Mouse (Mus musculus): ENCODE data around the gene Pex16. TPM values are rescaled to one million over a fixed set of nuclear protein-coding genes. Genes with fewer than 3 reads are reported as not detected.

Gene Pex16
- polyA plus RNA-seq (2014; fragmentation: Illumina TruSeq; extraction: RNeasy Lipid Tissue Mini Kit (QIAGEN cat#74804); ENCODE audit: low read depth, low replicate concordance), result not detected

DNA sequence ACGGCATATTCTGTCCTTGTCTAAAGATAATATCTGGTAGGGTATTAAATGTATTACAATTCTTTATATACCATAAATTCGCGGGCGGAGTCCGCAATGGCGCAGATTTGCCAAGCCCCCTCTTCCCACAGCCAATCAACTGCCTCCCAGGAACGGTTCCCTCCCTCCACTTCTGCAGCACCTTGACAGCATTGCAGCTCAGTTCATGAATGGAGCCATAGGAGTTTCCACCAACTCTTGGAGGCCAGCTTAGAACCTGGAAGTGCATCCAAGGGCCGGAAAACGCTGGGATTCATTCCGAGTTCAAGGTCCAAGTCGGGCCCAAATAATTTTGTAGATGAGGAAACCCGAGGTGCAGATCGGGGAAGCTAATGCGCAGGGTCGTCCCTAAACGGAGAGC, at the start of gene Pex16, which contains the start of gene Large2:
Gene Pex16, plus strand, starts transcription at position 163 of the 400 bp plus-strand sequence.
Gene Large2, minus strand, starts transcription at position 356 of the 400 bp plus-strand sequence.

DNA sequence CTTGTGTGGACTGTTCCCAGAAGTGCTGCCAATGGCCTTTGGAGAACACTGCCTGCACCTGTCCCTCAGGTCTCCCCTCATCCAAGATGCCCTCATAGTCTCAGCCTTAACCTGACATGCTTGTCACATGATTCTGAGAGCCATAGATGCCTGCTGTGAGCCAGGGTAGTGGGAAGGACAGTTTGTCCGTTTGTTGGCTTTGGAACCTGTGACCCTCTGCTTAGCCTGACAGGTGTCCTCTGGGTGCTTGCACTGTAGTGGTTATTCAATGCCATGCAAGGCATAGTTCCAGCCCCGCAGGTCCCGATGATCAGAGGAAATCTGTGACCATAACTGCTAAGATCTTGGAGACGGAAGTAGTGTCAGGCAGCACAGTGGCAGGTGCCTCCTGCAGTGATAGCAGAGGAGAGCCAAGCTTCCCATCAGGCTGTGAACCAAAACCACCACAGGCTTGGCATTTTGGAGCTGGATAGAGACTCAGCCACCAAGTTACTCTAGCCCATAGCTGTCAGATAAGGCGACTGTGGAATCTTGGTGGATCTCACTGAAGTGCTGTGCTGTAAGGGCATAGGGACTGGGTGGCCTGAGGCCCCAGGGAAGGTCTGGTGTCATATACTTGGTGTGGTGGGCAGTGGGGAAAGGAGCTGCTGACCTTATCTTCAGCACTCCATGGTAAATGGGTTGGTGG, 7.6 kb downstream of the Pex16 start, which contains the start of gene 1700029I15Rik:
Gene 1700029I15Rik, plus strand, starts transcription at position 638 of the 688 bp plus-strand sequence.

DNA sequence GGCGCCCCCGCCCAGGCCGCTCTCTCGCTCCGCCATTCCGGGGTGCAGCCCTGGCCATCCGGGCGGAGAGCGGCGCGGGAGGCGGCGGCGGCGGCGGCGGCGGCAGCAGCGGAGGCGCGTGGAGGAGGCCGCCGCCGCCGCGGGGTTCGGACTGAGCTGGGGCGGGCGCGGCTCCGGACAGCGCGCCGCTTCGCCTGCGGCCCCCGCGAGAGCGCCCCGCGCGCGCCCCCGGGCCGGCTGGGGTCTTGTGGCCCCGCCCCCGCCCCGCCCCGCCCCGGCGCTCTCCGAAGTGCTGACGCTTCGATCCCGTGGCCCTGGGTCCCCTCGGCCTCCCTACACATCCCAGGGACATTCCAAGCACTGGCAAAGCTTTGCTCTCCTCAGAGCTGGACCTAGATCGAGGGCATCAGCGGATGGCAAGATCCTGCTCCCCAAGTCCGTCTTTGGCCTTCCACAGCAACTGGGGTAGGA, 26.6 kb downstream of the Pex16 start, which contains the start of gene Mapk8ip1:
Gene Mapk8ip1, minus strand, starts transcription at position 173 of the 471 bp plus-strand sequence.

Other genes with a start within 250 kb of the Pex16 start
- gene Large2, start 193 bp downstream of the Pex16 start, polyA plus RNA-seq (2014; fragmentation: Illumina TruSeq; extraction: RNeasy Lipid Tissue Mini Kit (QIAGEN cat#74804); ENCODE audit: low read depth, low replicate concordance), result 2.1 TPM
- not detected for gene 1700029I15Rik, start 7.9 kb downstream of the Pex16 start, polyA plus RNA-seq (2014; fragmentation: Illumina TruSeq; extraction: RNeasy Lipid Tissue Mini Kit (QIAGEN cat#74804); ENCODE audit: low read depth, low replicate concordance)
- 0.88 TPM for gene Mapk8ip1, start 26.6 kb downstream of the Pex16 start, polyA plus RNA-seq (2014; fragmentation: Illumina TruSeq; extraction: RNeasy Lipid Tissue Mini Kit (QIAGEN cat#74804); ENCODE audit: low read depth, low replicate concordance)
- 4.0 TPM for gene Cry2, start 59.4 kb downstream of the Pex16 start, polyA plus RNA-seq (2014; fragmentation: Illumina TruSeq; extraction: RNeasy Lipid Tissue Mini Kit (QIAGEN cat#74804); ENCODE audit: low read depth, low replicate concordance)
- 25.0 TPM for gene Slc35c1, start 85.9 kb downstream of the Pex16 start, polyA plus RNA-seq (2014; fragmentation: Illumina TruSeq; extraction: RNeasy Lipid Tissue Mini Kit (QIAGEN cat#74804); ENCODE audit: low read depth, low replicate concordance)
- 0.91 TPM for gene Chst1, start 225.0 kb downstream of the Pex16 start, polyA plus RNA-seq (2014; fragmentation: Illumina TruSeq; extraction: RNeasy Lipid Tissue Mini Kit (QIAGEN cat#74804); ENCODE audit: low read depth, low replicate concordance)

Measured in sigmoid colon, adult 10 weeks (tissue).